9 mouse cellular contexts compared by ENCODE assay signal in the genomic region with DNA sequence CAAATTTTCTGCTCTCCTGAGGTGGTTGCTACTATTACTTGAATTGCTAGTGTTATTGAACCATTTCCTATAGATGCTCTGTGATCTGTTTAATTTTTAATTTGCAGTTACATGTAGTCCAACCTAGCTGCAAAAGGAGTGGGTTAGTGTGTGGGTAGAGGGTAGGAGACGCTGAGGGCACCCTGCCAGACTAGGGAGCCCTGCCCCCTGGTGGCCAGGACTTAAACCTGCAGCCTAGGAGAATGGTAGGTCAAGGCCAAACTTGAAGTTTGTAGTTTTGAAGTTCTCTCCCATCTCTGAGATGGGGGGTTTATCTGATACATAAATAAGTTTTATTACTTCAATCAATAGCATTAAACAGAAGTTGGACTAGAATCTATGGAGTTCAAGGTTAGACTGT. TPM values are rescaled to one million over a fixed set of nuclear protein-coding genes. Genes with fewer than 3 reads are reported as not detected.
DNase-seq lines count a peak whose midpoint lies in the region; ATAC-seq lines count a peak whose summit lies in the region.
"Had no signal": no experiment of that assay in that cellular context is flagged by ENCODE, and none has a peak within 500 bp of the region (broad histone marks: within the 10 kb centered on the region; RNA-seq: fewer than 3 reads in every experiment).

No protein-coding gene starts in this region.

- no peak overlapping the region for H3K9ac ChIP-seq in neural tube, embryonic 15.5 days (replicated peaks)
- H3K9ac ChIP-seq in neural tube, embryonic 11.5 days (ENCODE audit: low read length), result no peak overlapping the region

- H3K9me3 ChIP-seq in neural tube, embryonic 15.5 days (replicated peaks), result no peaks in the 10 kb centered on the region
- no peaks in the 10 kb centered on the region for H3K9me3 ChIP-seq in neural tube, embryonic 11.5 days (ENCODE audit: control insufficient read depth, low read length)

- peaks cover 26% of the 10 kb centered on the region for H3K4me1 ChIP-seq in neural tube, embryonic 15.5 days
- peaks cover 12% of the 10 kb centered on the region for H3K4me1 ChIP-seq in neural tube, embryonic 11.5 days (ENCODE audit: control insufficient read depth, insufficient read depth, low read length)

- DNase-seq in neural tube, embryonic 10.5 days (ENCODE audit: extremely low spot score, low spot score), result peak; percentile 54
- peak; percentile 53 for DNase-seq in T-cell, adult 2 months (ENCODE audit: low spot score)
- peak; percentile 12 to 27 for DNase-seq in heart, adult 9 months (ENCODE audit: low spot score in 2 of 2)
- peak; percentile 44 to 49 for DNase-seq in left cerebral cortex, postnatal 36 days (ENCODE audit: low spot score in 2 of 2)
- DNase-seq in neural tube, embryonic 11.5 days (ENCODE audit: low spot score), result peak; percentile 65
- DNase-seq in urinary bladder, postnatal 4 days (ENCODE audit: low spot score in 2 of 2), result peak; percentile 38 to 71

- intact Hi-C loops in left cerebral cortex, postnatal 36 days (cut with DNase I), result no loop called here

- no peak overlapping the region for H3K4me2 ChIP-seq in neural tube, embryonic 15.5 days
- no peak overlapping the region for H3K4me2 ChIP-seq in neural tube, embryonic 11.5 days (ENCODE audit: low read depth)

- no peaks in the 10 kb centered on the region for H3K27me3 ChIP-seq in neural tube, embryonic 15.5 days (replicated peaks)
- no peaks in the 10 kb centered on the region for H3K27me3 ChIP-seq in neural tube, embryonic 11.5 days (ENCODE audit: control insufficient read depth, insufficient read depth, low read length)

- H3K36me3 ChIP-seq in neural tube, embryonic 15.5 days, result no peaks in the 10 kb centered on the region
- H3K36me3 ChIP-seq in neural tube, embryonic 11.5 days (ENCODE audit: control insufficient read depth, insufficient read depth, low read length), result no peaks in the 10 kb centered on the region

- H3K4me3 ChIP-seq in neural tube, embryonic 15.5 days (replicated peaks), result no peak overlapping the region
- no peak overlapping the region for H3K4me3 ChIP-seq in neural tube, embryonic 11.5 days (ENCODE audit: low read depth, low read length)

- no peak overlapping the region for H3K27ac ChIP-seq in neural tube, embryonic 15.5 days (replicated peaks)
- H3K27ac ChIP-seq in neural tube, embryonic 11.5 days (ENCODE audit: low read depth, low read length), result no peak overlapping the region

- no peak for ATAC-seq in neural tube, embryonic 15.5 days (ENCODE audit: low FRiP score)
- peak; percentile 97 for ATAC-seq in common myeloid progenitor, adult 5-6 weeks (replicated peaks; ENCODE audit: low read depth, poor library complexity, severe bottlenecking)
- 0 out of 2 replicates have a peak, but pooled peaks have one; percentile 40 for ATAC-seq in neural tube, embryonic 11.5 days (ENCODE audit: insufficient read depth, low FRiP score, low TSS enrichment)

- 0% methylated on average over 1 of the region's 1 CpGs for WGBS in neural tube, embryonic 15.5 days
- WGBS in neural tube, embryonic 11.5 days, result 8% methylated on average over 1 of the region's 1 CpGs

RNA-seq across cellular contexts. Expression of gene Kcnj10, which starts 16.5 kb away (rescaled TPM):
- polyA plus RNA-seq in neural tube, embryonic 15.5 days (2015; fragmentation: Nextera tagmentation; extraction: Ambion mirVana), result 2.3 and 2.5 TPM in 2 replicates
- 0.27 and 0.39 TPM in 2 replicates for total RNA-seq in common myeloid progenitor, adult 5-6 weeks (2017)
- total RNA-seq in left cerebral cortex, postnatal 36 days (2021), result 10 to 100 TPM; 86.8 to 97.1 TPM
- polyA plus RNA-seq in neural tube, embryonic 11.5 days (2014; fragmentation: Nextera tagmentation; extraction: Ambion mirVana), result 0.85 and 0.93 TPM in 2 replicates

RNA-seq across cellular contexts. Expression of gene Pigm, which starts 18.8 kb away (rescaled TPM):
- 3.7 and 3.8 TPM in 2 replicates for polyA plus RNA-seq in neural tube, embryonic 15.5 days (2015; fragmentation: Nextera tagmentation; extraction: Ambion mirVana)
- total RNA-seq in common myeloid progenitor, adult 5-6 weeks (2017), result 17.5 and 20.4 TPM in 2 replicates
- 1 to 10 TPM; 7.8 to 8.3 TPM for total RNA-seq in left cerebral cortex, postnatal 36 days (2021)
- 14.2 and 15.1 TPM in 2 replicates for polyA plus RNA-seq in neural tube, embryonic 11.5 days (2014; fragmentation: Nextera tagmentation; extraction: Ambion mirVana)

RNA-seq across cellular contexts. Expression of gene Kcnj9, which starts 28.4 kb away (rescaled TPM):
- 2.5 and 3.2 TPM in 2 replicates for polyA plus RNA-seq in neural tube, embryonic 15.5 days (2015; fragmentation: Nextera tagmentation; extraction: Ambion mirVana)
- total RNA-seq in common myeloid progenitor, adult 5-6 weeks (2017), result not detected in 2 replicates
- 100 to 1,000 TPM; 134 to 136 TPM for total RNA-seq in left cerebral cortex, postnatal 36 days (2021)
- 0.30 and 0.84 TPM in 2 replicates for polyA plus RNA-seq in neural tube, embryonic 11.5 days (2014; fragmentation: Nextera tagmentation; extraction: Ambion mirVana)
- total RNA-seq: gastrocnemius, postnatal 4 days had no signal

RNA-seq across cellular contexts. Expression of gene Atp1a2, which starts 59.7 kb away (rescaled TPM):
- polyA plus RNA-seq in neural tube, embryonic 15.5 days (2015; fragmentation: Nextera tagmentation; extraction: Ambion mirVana), result 57.9 and 63.1 TPM in 2 replicates
- not detected in 2 replicates for total RNA-seq in common myeloid progenitor, adult 5-6 weeks (2017)
- total RNA-seq in left cerebral cortex, postnatal 36 days (2021), result 100 to 1,000 TPM; 590 to 654 TPM
- 1.3 and 1.6 TPM in 2 replicates for polyA plus RNA-seq in neural tube, embryonic 11.5 days (2014; fragmentation: Nextera tagmentation; extraction: Ambion mirVana)

Comparison
In these comparisons a context has a peak if more than half of its experiments do, and no peak if none do; other contexts are left out.
1. RNA of gene Kcnj10, which starts 16.5 kb away (total RNA-seq): 86.8 to 97.1 TPM in left cerebral cortex, postnatal 36 days; 0.27 to 0.39 TPM in common myeloid progenitor, adult 5-6 weeks; every median in the first group is over 10 times any median in the second.
2. RNA of gene Kcnj9, which starts 28.4 kb away (total RNA-seq): 134 to 136 TPM in left cerebral cortex, postnatal 36 days; not detected in common myeloid progenitor, adult 5-6 weeks; every median in the first group is over 100 times any median in the second.
3. Peak in every context shown above with its lines, with median percentiles within 50 percentile points of each other: DNase-seq.